Mouse (Mus musculus) activated CD4-positive, CD25-positive, alpha-beta regulatory T cell, adult 9 weeks (primary cell): ENCODE results near the gene Etfbkmt. TPM values are rescaled to one million over a fixed set of nuclear protein-coding genes. Genes with fewer than 3 reads are reported as not detected.

Experiments
- polyA plus RNA-seq: library from polyadenylated mRNA; unstranded; fragments of 100-300 nt; shearing (Covaris generic); gene quantifications from one replicate; pipeline ENCODE4 v1.2.1, GENCODE M21; 2017

Etfbkmt gene
- polyA plus RNA-seq, result 68.9 TPM

DNA sequence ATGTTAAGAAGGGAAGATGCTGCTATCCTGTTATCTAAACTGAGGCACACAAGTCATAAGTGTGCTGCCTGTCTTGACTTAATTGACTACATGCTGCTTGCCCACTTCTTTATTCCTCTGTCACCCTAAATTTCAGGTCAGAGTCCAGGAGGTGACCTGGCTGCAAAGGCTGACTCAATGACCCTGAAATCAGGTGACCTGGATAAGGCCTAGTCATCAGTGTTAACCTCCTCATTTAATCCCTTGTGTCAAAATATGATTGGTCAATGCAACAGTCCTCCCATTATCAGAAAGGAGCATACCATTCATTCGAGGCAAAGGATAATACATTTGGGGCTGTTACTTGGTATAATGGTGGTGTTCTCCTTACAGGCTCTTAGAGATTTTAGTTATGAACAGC lies at the start of gene Etfbkmt:
Gene Etfbkmt (plus strand): TSS at position 379 of the 400 bp plus-strand sequence.

DNA sequence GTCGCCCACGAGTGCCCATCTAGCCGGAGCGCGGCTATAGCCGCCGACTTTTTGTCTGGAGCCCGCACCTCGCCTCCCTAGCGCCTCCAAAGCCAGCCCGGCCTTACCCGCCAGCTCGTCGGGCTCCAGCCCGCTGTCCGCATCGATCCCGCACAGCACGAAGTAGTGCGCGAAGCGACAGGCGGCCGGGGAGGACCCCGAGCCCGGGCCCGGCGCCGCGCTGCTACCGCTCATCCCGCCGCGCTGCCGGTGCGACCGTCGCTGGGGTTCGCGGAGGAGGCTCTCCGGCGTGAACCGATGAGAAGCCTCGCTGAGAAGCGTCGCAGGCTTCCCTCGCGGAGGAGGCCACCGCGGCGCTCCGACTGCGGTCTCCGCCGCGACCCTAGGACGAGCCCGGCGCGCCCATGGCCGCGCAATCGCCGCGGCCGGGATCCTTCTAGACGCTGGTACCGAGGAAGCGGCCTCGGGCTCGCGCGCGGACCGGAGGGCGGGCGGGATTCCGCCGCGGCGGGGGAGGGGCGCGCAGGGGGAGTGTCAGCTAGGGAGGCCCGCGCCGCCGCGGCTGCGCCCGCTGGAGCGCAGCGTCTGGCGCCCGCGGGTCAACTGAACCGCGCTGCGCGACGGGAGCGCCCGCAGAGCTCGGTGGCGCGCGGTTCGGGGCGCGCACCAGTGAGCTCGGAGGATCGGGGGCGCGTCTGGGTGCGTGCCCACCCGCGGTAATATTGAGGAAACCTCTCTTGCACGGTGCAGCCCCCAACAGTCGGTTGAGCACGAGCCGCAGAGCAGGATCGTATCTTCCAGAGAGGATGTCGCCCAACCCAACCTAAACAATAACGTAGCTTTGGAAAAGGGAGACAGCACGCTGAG lies 38.3 kb upstream of the Etfbkmt start, which contains the start of gene Dennd5b:
Gene Dennd5b (minus strand): TSS at position 605 of the 867 bp plus-strand sequence.

DNA sequence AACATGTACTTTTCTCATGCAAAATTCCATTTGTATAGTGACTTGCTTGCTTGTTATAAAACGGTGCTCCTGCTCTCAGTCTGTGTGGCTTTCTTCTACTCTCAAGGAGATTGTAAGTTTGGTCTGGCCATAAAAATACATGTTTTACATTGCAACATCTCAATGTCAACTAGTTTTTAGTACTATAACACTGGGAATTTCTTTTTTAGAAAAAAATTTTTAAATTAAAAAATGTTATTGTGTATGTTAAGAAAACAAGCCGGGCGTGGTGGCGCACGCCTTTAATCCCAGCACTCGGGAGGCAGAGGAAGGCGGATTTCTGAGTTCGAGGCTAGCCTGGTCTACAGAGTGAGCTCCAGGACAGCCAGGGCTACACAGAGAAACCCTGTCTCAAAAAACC lies 9.8 kb upstream of the Etfbkmt start, which contains the start of gene Gm10203:
Gene Gm10203 (plus strand): TSS at position 301 of the 400 bp plus-strand sequence.

DNA sequence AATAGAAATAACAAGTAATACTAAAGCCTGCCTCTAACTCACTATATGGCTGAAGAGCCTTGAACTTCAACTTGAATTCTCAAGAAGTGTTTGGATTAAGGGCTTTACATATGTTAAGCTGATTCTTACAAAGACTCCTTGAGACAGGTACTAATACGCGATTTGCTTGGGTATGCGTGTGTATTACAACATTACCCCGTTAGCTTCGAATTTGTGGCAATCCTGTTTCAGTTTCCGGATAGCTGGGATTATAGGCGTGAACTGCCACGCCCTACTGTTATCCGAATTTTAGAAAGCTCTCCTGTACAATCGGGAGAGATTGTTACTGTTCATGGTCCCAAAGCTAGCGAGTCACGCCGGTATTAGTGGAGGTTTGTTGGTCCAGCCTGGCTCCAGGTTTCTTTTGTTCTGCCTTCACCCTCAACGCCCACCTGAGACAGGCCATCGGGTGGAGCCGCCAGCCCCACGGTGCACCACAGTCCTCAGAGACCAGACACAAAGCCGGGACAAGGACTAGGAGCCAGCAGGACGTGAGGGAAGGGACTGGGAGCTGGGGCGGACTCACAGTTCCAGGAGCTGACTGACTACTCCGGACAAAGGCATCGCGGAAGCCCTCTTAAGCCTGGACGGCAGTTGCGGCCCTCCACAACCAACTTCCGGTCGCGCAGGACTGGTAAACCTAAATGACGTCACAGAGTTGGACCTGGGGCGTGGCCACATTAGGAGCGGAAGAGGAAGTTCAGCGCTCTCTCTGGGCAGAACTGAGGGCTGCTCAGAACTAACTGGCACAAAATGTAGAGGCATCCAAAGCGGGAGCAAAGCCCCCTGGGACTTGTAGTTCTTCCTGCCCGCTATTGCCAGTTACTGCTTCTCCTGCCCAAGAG lies 48.6 kb downstream of the Etfbkmt start, which contains the start of gene Amn1:
Gene Amn1 (minus strand): TSS at position 672 of the 884 bp plus-strand sequence.

Other genes with a start within 250 kb of the Etfbkmt start
- 4.0 TPM for gene Caprin2, start 243.6 kb upstream of the Etfbkmt start, polyA plus RNA-seq
- gene Sinhcaf, start 193.4 kb upstream of the Etfbkmt start, polyA plus RNA-seq, result 47.6 TPM
- gene Dennd5b, start 38.2 kb upstream of the Etfbkmt start, polyA plus RNA-seq, result 0.27 TPM
- gene Gm10203, start 9.7 kb upstream of the Etfbkmt start, polyA plus RNA-seq, result not detected
- gene Amn1, start 48.9 kb downstream of the Etfbkmt start, polyA plus RNA-seq, result 35.0 TPM
- 249 TPM for gene Resf1, start 169.6 kb downstream of the Etfbkmt start, polyA plus RNA-seq